Mouse (Mus musculus) granulocyte monocyte progenitor cell, adult 5-6 weeks (primary cell): Measurements from ENCODE around the gene Ppm1a. TPM values are rescaled to one million over a fixed set of nuclear protein-coding genes. Genes with fewer than 3 reads are reported as not detected.

Experiments
- total RNA-seq, 2 experiments: library from RNA; stranded (forward) in 1 of 2; stranded (reverse) in 1 of 2; fragments of 200-712, 200-1000 nt in 1 of 2; fragments of >200 nt in 1 of 2; fragmentation: Nextera tagmentation in 1 of 2; gene quantifications; 2 replicates each; pipeline ENCODE4 v1.2.3; 2014 to 2017

The Ppm1a gene
- total RNA-seq, 2 experiments from 2014 or later = 63.6 to 104 TPM

Other genes with a start within 250 kb of the Ppm1a start
- gene Pcnx4, start 221.1 kb upstream of the Ppm1a start, total RNA-seq (2014; fragmentation: Nextera tagmentation) = 2.1 and 3.5 TPM in 2 replicates
- gene Pcnx4, start 221.1 kb upstream of the Ppm1a start, total RNA-seq (2017) = 1.1 and 1.2 TPM in 2 replicates
- not detected in 2 replicates for gene Gm4756, start 107.8 kb upstream of the Ppm1a start, total RNA-seq (2014; fragmentation: Nextera tagmentation)
- not detected in 2 replicates for gene Gm4756, start 107.8 kb upstream of the Ppm1a start, total RNA-seq (2017)
- gene Dhrs7, start 92.5 kb upstream of the Ppm1a start, total RNA-seq (2014; fragmentation: Nextera tagmentation) = 30.8 and 32.4 TPM in 2 replicates
- 57.2 and 58.4 TPM in 2 replicates for gene Dhrs7, start 92.5 kb upstream of the Ppm1a start, total RNA-seq (2017)
- not detected in 2 replicates for gene Six6, start 182.4 kb downstream of the Ppm1a start, total RNA-seq (2014; fragmentation: Nextera tagmentation)
- not detected in 2 replicates for gene Six6, start 182.4 kb downstream of the Ppm1a start, total RNA-seq (2017)
- 0.60 TPM in 1 of 2 replicates, not detected in the other for gene 4930447C04Rik, start 183.3 kb downstream of the Ppm1a start, total RNA-seq (2014; fragmentation: Nextera tagmentation)
- gene 4930447C04Rik, start 183.3 kb downstream of the Ppm1a start, total RNA-seq (2017) = 1.3 and 8.6 TPM in 2 replicates